Mouse (Mus musculus) layer of hippocampus, postnatal 14 days (tissue): ENCODE data around the gene Espl1. TPM values are rescaled to one million over a fixed set of nuclear protein-coding genes. Genes with fewer than 3 reads are reported as not detected.
A peak's percentile ranks its signal among the peaks of the same experiment; 100 is the strongest.

Experiments used
- DNase-seq, 2 experiments: peaks; one replicate each; pipeline ENCODE4 v3.0.0; 2021 to 2022; ENCODE audit warnings: low spot score in 2 of 2, mixed read lengths in 1 of 2
- long read RNA-seq, 2 experiments: library from polyadenylated mRNA; stranded (forward); transcript quantifications; one replicate each; pipeline ENCODE4 v2.0.0; 2021
- total RNA-seq, 2 experiments: library from RNA; stranded (reverse); gene quantifications; 2 replicates each; pipeline ENCODE4 v1.2.3; 2021

The Espl1 gene
- total RNA-seq, result 1 to 10 TPM; 1.6 to 1.7 TPM
- long read RNA-seq, experiment 1, partial matches to known transcripts, result 1 of 1 reads
- long read RNA-seq, experiment 1, other reads (novel, unspliced or antisense), result 0 of 1 reads
- long read RNA-seq, experiment 2, partial matches to known transcripts, result 1 of 1 reads
- long read RNA-seq, experiment 2, other reads (novel, unspliced or antisense), result 0 of 1 reads

DNA sequence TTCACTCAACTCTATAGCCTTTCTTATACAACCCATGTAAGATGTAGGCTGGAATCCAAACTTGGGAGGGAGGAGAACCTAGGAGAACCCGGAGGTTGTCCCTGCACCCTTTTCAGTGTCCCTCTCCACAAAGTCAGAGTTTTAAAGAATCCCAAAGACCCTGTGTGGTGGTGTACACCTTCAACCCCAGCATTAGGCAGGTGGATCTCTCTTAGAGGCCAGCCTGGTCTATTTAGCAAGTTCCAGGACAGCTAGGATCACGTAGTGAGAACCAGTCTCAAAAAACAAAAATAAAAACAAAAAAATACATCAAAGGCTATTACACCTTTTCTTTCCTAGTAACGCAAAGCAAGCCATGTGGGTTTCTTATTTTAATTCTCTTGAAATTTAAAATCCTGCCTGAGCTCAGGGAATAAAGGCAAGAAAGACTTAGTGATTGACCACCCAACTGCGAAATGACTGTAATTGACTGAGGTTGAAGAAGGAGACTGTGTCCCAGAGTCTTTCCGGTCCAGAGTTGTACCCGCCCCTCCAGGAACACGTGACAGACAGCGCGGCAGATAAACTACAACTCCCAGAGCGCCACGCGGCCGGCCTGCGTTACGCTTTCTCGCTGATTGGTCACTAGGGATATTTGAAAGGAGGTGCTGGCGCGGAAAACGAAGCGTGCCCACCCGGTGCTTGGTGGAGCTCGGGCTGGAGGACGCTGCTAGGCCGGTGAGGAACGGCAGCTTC lies at the start of gene Espl1:
Gene Espl1, plus strand, starts transcription at position 634 of the 735 bp plus-strand sequence.
- peak; percentile 88 to 94 for DNase-seq

DNA sequence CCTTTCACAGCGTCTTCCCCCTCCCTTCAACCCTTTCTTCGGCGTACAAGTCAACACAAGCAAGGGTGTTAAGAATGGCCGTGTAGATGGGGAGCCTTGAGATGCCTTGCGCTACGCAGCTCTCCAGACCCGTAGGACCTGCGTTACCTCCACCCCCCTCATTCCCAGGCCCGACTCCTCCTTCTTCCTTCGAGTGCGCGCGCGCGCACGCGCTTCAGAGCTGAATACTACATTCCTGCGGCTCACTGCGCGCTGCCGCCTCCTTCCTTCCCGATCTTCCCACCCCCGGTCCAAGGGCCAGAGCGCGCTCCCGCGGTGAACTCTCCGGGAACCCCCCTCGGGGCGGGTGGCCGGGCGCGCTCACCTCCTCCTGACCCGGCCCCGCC lies 49.2 kb upstream of the Espl1 start:
- peak; percentile 81 to 85 for DNase-seq

DNA sequence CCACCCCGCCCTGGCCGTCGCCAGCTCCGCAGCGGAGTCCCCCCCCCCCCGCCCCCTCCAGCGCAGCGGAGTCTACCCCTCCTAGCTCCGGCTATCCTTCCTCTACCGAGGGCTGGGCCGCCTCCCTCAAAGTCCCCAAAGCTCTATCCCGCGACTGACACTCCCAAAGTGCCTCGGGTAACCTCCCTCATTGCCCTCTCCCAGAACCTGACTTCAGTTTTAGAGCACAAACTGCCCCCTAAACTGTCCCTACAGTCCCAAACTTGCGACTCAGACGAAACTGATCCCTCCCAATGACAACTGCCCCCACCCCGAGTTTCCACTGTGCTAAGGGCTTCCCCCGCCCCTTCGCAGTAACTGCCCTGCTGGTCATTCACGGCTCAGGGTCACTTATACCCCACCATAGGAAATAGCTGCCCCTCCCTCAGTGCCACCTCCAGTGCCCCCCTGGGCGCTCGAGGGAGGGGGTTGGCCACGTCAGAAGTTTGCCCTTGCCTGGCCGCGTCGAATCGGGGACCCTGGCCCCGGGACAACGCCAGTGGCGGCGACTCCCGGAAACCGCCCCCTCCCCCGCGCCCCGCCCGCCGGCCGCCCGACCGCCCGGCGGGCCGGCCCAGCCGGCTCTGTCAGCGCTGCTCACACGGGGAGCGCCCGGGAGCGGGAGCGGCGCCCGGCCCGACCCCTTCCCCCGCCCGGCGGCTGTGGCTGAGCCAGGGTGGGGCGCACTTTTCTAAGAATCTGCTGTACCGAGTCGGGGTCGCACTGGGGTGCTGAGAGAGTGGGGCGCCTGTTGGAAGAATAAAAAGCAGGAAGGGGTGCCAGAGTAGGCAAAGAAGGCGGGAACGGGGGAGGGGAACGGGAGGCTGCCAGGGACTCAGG lies 48.6 kb upstream of the Espl1 start:
- peak; percentile 48 to 50 for DNase-seq

DNA sequence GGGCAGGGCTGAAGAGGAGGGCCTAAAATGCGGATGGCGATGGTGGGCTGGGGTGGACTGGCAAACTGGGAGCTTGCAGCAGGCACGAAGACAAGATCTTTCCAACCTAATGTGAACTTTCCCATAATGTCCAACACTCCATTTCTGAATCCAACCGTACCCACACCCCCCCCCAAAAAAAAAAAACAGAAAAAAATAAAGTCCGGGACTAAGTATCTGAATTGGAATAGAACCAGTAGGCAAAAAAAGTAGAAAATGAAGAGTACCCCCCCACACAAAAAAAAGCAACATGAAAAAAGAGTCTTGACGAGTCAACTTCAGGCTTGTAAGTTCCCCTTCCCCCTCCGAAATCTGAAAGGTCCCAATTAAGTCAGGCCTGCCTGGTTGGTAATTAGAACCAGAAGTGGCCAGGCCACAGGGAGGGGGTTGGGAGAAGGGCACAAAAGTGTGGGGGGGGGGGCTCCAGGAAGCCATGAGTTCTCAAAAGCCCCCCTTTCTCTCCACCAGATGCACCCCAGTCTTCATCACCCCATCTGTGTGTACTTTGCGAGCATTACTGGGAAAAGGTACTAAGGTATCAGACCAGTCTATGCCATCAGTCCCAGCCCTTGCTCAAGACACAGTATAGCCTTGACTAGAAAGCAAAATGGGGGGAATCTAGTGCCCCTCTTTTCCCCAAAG lies 47.8 kb upstream of the Espl1 start:
- no peak for DNase-seq

DNA sequence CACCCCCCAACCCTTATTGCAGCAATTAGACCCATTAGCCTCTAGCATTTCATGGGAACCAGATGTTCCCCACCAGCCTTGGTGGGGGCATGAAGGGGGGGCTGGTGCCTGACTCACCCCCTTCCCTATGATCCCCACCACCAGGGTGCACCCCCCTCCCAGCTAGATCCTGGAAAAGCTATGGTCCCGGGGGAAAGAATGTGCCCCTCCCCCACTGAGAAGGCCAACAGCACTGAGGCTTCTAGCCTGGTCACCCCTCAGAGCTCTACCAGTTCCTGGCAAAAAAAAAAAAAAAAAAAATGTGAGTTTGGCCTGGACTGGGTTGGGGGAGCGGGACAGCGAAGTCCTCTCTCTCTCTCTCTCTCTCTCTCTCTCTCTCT lies 47.3 kb upstream of the Espl1 start:
- no peak for DNase-seq

DNA sequence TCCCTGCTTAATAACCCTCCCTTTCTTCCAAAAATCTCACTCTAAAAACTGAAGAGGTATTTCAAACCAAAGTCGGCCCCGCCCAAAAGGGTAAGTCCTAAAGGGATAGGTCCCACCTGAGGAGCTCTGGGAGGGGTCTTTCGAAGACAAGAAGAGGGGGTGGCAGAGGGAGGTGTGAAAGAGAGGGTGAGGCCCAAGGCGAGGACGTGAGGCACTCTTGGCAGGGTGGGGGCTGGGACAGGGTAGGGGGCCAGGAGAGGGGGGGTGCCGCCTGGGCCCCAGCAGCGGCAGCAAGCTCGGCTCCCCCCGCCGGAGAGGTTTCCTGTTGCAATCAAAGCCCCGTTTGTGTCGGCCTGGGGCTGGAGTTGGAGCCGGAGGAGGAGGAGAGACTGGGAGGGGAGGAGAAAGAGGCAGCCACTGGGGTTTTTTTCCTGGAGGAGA lies 46.8 kb upstream of the Espl1 start:
- DNase-seq, result no peak

DNA sequence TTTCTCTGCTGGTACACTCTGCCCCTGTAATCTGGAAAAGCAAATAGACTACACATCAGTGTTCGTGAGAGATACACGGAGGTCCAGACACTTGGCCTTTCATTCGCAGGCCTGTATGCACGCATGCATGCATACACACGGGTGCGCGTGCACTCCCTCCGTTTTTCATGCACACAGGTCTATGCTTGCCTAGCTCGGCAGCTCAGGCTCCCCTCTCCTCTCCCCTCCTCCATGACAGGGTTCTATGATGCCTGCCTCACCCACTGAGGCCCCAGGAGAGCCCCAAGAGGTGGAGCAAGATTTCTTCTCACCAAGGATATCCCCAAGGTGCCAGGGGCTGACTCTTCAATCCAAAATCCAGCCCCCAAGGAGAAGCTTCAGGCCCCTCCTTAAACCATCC lies 46.1 kb upstream of the Espl1 start:
- no peak for DNase-seq

DNA sequence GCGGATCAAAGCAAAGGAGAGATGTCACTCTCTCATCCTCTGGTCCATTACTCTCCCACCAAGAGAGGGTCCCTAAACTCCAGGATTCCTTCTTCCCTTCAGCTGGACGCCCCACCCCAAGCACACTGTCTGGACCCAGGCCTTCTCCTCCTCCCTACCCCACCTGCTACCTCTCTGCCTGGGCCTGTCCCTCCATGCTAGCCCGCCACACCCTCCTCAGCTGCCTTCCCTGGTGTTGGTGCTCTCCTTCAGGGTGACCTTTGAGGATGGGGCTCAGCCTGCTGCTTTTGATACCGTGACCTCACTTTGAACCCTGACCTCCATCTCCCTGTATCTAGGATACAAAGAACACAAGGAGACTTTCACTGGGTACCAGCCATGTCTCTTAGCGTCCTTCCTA lies 45.5 kb upstream of the Espl1 start:
- no peak for DNase-seq

DNA sequence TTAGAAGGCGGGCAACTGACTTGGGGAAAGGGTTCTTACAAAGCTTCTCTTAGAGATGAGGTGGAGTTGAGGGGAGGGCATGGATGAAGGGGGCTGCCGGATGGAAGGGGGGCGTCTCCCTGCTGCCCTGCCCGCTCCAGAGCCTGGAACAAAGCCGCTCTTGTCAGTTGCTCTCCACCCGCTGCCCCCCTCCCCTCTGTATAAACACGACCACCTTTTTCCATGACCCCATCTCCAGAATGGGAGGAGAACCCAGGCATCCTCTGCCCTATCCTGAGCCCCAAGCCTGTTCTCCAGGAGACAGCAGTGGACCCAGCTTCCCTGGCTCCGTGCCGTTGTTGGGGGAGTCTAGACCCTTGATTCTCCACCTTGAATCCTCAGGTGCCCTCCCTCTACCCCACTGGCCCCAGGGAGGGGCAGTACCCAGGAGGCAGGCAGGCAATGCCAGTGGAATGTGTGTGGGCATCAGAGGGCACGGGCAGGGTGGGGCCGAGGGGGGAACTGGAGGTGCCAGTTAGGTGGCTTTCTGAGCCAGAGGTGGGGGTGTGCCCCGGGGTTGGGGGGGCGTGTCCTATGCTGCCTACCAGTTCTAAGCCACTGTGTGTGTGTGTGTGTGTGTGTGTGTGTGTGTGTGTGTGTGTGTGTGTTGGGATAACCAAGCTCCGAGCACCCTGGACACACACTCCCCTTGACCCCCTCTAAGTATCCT lies 40.4 kb upstream of the Espl1 start:
- no peak for DNase-seq

DNA sequence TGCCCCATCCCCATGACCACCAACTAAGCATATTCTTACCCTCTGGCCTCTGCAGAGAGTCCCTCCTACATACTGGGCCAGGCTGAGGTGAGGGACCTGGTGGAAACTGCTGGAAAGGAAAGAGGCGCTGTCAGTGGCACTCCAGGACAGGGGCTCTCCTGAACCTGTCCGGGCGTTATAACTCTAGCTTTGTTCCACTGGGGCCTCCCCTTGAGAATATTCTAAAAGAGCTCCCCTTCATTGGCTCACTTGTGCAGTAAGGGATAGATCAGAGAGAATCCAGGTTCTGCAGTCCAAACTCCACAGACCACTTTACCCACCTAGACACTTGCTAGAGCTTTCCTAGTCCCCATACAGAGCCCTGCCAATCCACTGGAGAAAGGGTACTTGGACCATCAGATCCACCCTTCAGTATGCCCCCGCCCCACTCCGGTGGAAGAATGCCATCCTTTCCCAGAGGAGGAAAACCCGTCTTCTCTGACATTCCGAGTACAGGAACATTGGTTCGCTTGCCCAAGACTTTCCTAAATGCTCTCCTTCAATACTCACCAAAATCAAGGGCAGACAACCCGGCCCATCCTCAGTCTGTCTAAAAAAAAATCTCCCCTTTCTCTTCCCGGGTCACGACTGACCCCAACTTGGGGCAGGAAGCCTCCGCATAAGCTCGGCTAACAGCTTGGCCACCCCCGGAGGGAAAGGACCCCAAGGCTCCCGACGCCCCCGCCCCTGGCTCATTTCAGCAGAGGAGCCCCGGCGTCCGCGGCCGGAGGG lies 39.5 kb upstream of the Espl1 start:
- DNase-seq, result no peak

DNA sequence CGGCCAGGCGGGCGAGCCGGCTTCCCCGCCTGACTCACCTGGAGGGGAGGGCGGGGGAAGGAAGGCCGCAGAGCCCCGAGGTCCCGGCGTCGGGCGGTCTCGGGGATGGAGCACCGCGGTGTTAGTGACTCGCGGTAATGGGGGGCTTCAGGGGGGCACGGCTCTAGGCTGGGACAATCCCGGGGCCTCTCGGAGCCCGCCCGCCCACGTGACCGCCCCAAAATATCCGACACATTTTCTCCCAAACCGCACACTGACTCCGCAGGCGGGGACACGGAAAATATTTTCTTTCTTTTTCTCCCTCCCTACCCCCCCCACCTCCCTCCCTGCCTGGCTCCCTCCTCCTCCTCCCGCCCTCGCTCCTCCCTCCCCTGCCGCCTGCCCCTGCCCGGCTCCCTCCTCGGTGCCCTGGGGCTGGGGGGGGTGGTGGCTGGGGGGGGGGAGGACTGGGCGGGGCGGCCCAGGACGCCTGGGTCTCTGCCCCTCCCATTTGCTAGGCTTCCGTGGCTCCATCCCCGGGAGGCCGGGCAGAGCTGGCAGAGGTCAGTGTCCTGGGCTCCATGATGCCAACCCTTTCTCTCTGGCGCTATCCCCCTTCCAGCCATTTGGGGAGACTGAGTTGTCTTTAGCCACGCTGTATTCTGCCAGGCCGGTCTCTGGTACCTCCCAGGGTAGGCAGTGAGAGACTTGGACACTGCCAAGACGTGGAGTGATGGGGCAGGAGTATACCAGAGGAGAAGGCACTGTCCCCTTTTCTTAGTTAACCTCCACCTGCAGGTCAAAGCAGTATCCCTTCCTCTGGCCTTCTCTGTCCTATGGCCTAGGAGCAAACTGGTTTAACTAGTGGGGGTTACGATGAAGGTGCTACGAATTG lies 38.6 kb upstream of the Espl1 start, which contains the start of gene Rarg:
Gene Rarg, minus strand, starts transcription at position 316 of the 874 bp plus-strand sequence.
- no peak for DNase-seq

DNA sequence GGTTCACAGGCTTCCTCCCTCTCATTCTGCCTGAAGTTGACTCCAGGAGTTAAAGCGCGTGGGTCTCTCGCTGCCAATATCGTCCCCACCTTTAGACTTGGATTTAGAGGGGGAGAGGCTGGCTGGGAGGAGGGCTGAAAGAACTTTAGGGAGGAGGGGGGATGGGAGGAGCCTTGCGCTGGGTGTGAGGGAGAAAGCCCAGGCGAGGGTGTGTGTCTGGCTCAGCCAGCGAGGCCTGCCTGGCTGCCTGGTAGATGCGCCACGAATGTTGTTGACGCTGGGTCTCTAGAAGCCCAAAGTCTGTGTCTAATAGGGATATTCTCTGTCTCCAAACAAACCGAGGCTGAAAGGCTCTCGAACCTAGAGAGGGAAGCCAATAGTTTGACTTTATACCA lies 38.0 kb upstream of the Espl1 start:
- no peak for DNase-seq

DNA sequence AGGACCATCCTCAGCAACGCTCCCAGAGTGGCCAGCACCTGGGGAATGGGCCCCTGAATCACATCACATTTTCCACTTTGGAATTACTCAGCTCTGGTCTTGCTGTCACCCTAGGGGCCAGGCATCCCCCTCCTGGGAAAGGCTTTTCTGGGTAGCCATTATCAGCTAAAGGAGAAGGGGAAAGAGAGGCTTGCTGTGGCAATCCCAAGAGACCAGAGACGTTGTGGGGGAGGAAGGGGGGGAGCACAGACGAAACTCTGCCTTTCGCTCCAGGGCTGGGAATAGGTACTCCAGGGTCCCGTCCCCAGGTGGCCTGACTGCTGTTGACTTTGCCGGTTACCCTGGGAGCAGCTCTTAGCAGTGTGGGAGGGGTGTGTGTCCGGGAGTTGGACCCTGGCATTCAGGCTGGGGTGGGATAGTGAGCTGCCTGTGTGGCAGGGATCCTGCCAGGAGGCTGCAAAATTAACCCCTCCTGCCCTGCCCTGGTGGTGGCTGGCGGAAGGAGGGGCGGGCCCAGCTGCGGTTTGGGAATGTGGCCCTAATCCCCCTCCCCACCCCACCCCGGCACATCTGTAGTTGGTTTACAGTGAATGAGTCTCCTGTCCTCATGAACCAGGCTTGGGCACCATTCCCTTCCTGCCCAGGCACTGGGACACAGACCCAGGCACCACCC lies 37.3 kb upstream of the Espl1 start:
- no peak for DNase-seq

DNA sequence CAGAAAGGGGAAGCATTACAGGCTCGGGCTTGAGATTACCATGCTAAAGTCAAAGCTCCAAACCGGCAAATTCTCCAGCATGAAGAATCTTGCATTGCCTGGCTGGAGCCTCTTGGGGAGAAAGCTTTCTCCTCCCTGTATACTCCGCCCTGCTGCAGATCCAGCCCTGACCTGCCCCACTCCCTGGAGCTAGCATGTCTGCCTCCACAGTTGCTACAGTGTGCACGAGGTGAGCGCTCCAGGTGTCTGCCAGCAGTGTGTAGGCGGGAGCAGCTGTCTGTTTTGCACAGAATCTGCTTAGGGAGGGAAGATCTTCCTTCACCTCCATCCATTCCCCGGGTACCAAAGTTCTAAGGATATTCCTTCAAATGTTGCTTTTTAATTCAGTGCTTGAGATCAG lies 33.5 kb upstream of the Espl1 start:
- DNase-seq, result no peak

DNA sequence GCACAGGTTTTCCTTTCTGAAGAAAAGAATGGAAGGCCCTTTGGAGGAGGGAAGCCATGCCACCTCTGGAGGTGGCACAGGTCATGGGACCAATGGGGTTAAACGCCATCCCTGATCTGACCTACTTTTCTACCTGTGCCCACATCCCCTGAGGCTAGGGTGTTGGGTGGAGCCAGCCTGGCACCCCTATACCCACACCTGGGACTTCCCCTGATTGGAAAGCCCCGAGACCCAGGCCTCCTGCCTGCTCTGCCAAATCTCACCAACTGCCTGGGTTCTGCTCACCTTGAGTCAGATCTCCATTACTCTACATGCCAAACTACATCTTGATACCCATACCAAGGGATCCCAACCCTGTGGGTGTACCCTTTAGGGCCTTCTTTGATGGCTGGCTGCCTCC lies 33.0 kb upstream of the Espl1 start:
- no peak for DNase-seq

DNA sequence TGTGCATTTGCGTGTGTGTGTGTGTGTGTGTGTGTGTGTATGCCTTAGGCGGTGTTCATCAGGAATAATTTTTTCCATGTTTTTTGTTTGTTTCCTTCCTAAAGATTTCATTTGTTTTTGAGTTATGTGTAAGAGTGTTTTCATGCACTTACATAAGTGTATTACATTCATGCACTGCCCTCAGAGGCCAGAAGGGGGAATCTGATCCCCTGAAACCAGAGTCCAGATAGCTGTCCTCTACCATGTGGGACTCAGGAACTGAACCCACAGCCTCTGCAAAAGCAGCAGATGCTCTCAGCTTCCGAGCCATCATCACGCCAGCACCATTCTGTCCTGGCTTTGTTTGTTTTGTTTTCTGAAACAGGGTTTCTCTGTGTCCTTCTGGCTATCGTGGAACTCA lies 30.5 kb upstream of the Espl1 start:
- DNase-seq, result no peak

DNA sequence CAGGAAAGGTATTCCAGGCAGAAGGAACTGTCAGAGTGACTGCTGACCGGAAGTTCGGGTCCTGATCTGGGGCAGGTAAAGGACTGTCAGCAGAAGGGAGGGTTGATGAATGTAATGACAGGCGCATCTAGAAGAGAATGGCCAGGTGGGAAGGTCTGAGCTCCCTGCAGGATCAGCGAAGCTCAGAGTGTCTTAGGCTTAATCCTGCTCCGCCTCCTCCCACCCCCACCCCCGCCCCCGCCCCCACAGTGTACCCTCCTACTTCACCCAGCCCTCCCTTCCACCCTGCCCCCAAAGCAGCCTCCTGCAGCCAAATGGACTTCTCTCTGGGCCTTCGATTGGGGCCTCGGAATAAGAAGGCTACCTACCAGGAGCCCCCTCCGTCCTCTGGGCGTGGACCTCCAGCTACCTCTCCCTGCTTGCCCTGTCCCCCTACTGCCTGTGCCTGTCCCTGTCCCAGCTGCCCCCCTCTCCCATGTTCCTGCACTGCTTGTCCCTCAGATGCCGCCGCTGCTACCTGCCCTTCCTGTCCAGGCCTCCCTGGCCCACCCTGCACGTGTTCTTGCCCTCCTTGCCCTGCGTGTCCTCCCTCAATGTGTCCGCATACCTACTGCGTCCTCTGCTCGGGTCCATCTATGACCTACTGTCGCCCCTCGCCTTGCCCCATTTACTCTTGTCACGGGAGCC lies 25.6 kb upstream of the Espl1 start, which contains the start of gene Gm9918:
Gene Gm9918, plus strand, starts transcription at position 290 of the 687 bp plus-strand sequence.
- DNase-seq, result no peak

DNA sequence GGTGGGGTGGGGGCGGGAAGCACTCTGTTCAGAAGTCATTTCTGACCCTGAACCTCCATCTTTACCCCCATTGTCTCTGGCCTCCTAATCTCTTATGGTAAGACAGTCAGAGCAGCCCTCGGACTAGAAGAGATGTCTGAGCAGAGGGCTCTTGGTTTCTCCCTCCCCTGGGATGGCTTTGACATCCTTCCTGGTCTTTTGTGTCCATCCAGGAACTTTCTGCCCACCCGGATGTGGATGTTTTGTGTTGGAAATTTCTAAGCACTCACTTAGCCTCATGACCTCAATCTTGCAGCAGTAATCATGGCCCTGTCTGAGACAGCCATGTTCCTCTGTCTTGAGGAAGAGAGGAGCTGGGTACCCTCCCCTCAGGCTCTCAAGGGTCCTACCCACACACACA lies 24.6 kb upstream of the Espl1 start:
- DNase-seq, result no peak
